Mouse (Mus musculus) thymus, adult 2 months (tissue): ENCODE data around the gene Clic5. TPM values are rescaled to one million over a fixed set of nuclear protein-coding genes. Genes with fewer than 3 reads are reported as not detected.
"Not testable (repeated sequence)": the region's sequence is repeated elsewhere in the genome, so short reads cannot be mapped to it uniquely, and the experiment has no call there.

Experiments used
- DNase-seq: peaks from one replicate; pipeline ENCODE4 v3.0.0; 2021
- H3K27ac ChIP-seq: fragments of 200-500 bp; 2 replicates; pipeline ENCODE4 v1.5.1; 2012; ENCODE audit warnings: low read length, control low read depth; ENCODE audit not compliant: control insufficient read depth, insufficient read depth
- H3K27me3 ChIP-seq: fragments of 200-500 bp; 2 replicates; pipeline ENCODE4 v1.6.1; 2012; ENCODE audit warnings: mild to moderate bottlenecking, low read length, moderate library complexity, mixed read lengths; ENCODE audit not compliant: control insufficient read depth, insufficient read depth
- H3K36me3 ChIP-seq: fragments of 200-500 bp; 2 replicates; pipeline ENCODE4 v1.6.1; 2012; ENCODE audit warnings: mild to moderate bottlenecking, low read length, moderate library complexity; ENCODE audit not compliant: control insufficient read depth, insufficient read depth
- H3K4me1 ChIP-seq: fragments of 200-500 bp; replicated peaks from 2 replicates; pipeline ENCODE4 v1.6.1; 2012; ENCODE audit warnings: low read length; ENCODE audit not compliant: control insufficient read depth, insufficient read depth
- H3K4me3 ChIP-seq: fragments of 200-500 bp; 2 replicates; pipeline ENCODE4 v1.5.1; 2012; ENCODE audit warnings: mild to moderate bottlenecking, low read length, control low read depth, moderate library complexity; ENCODE audit not compliant: control insufficient read depth, insufficient read depth
- CTCF ChIP-seq: fragments of 200-500 bp; IDR thresholded peaks from 2 replicates; pipeline ENCODE4 v1.5.1; 2012; ENCODE audit warnings: mild to moderate bottlenecking, control low read depth, low read length, moderate library complexity, borderline replicate concordance; ENCODE audit not compliant: control insufficient read depth, poor library complexity, insufficient read depth; ENCODE audit errors: extremely low read depth
- POLR2A ChIP-seq: fragments of 200-500 bp; IDR thresholded peaks from 2 replicates; pipeline ENCODE4 v1.6.1; 2012; ENCODE audit warnings: mild to moderate bottlenecking, low read length, control low read depth, moderate library complexity; ENCODE audit not compliant: control insufficient read depth, poor library complexity, insufficient read depth; ENCODE audit errors: extremely low read depth
- WGBS: fragments of 180-500 bp; shearing (Covaris S2); methylation state at CpG from one replicate; pipeline ENCODE4 v1.1.7; 2018; 5-methylcytosine and 5-hydroxymethylcytosine counted together
- polyA plus RNA-seq: library from polyadenylated mRNA; depleted of rRNA; stranded (reverse); fragments of >200 nt; gene quantifications from 2 replicates; pipeline ENCODE4 v1.2.3, GENCODE M21; 2012

The Clic5 gene
- polyA plus RNA-seq, 1 experiment = 7.7 TPM

DNA sequence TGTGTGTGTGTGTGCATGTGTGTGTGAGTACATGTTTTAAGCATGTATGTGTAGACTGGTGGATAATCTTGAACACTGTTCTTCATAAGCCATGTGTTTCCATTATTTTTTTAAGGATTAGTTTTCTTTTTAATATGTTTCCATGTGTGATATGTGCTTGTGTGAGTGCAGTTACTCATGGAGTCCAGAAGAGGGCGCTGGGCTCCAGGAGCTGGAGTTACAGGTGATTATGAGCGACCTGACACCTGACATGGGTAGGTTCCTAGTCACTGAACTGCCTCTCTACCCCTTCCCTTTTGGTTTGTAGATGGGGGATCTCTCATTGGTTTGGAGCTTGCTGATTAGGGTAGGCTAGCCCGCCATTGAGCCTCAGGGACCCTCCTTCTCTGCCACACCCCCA, 16.5 kb upstream of the Clic5 start:
- no peak overlapping the region for H3K27ac ChIP-seq
- no peaks in the 10 kb centered on the region for H3K36me3 ChIP-seq
- no peaks in the 10 kb centered on the region for H3K27me3 ChIP-seq
- WGBS = 65% methylated on average over 3 of the region's 3 CpGs
- DNase-seq = no peak
- TF ChIP-seq CTCF = no peak
- TF ChIP-seq POLR2A = no peak
- no peaks in the 10 kb centered on the region for H3K4me1 ChIP-seq
- H3K4me3 ChIP-seq = no peak overlapping the region

DNA sequence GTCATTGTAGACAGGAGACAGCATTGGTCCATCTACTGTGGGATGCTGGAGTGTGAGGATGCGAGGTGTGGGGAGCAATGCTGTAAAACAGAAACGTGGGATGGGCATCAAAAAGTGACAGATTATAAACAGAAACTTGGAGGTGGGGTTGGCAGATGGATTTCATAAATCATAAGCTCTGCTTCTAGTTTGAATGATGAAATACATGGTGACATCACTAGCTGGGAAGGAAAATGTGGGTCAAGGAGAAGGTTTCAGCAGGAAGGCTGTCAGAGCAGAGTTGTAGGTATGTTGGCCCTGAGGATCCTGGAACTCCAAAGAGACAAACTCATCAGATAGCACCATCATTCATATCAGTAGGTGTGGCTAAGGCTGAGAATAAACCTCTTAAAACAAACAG, 15.0 kb upstream of the Clic5 start:
- 91% methylated on average over 2 of the region's 2 CpGs for WGBS
- no peak for DNase-seq
- H3K4me1 ChIP-seq = no peaks in the 10 kb centered on the region

GRCm38 (mm10) chr17:44177291-44177690, 11.1 kb upstream of the Clic5 start:
- H3K4me3 ChIP-seq = no peak overlapping the region
- H3K4me1 ChIP-seq = no peaks in the 10 kb centered on the region
- H3K27me3 ChIP-seq = no peaks in the 10 kb centered on the region
- no peaks in the 10 kb centered on the region for H3K36me3 ChIP-seq
- H3K27ac ChIP-seq = no peak overlapping the region
- DNase-seq = no peak
- 96% methylated on average over 3 of the region's 3 CpGs for WGBS
- no peak for TF ChIP-seq POLR2A
- no peak for TF ChIP-seq CTCF

More for the DNA sequence above, 15.0 kb upstream of the Clic5 start:
- no peak overlapping the region for H3K4me3 ChIP-seq
- no peaks in the 10 kb centered on the region for H3K36me3 ChIP-seq
- H3K27ac ChIP-seq = no peak overlapping the region
- H3K27me3 ChIP-seq = no peaks in the 10 kb centered on the region
- TF ChIP-seq POLR2A (no peak), CTCF (no peak)

GRCm38 (mm10) chr17:44181346-44181745, 7.0 kb upstream of the Clic5 start:
- Histone ChIP-seq H3K4me3 (no peak overlapping the region), H3K27me3 (no peaks in the 10 kb centered on the region), H3K36me3 (no peaks in the 10 kb centered on the region), H3K4me1 (no peaks in the 10 kb centered on the region), H3K27ac (no peak overlapping the region)
- WGBS = 70% methylated on average over 8 of the region's 8 CpGs
- TF ChIP-seq CTCF (no peak), POLR2A (no peak)
- no peak for DNase-seq

- Histone ChIP-seq H3K4me3 (no peak overlapping the region), H3K27ac (no peak overlapping the region), H3K27me3 (no peaks in the 10 kb centered on the region), H3K4me1 (0 out of 2 replicates have a peak, but pooled peaks cover 8% of the 10 kb centered on the region), H3K36me3 (no peaks in the 10 kb centered on the region)
- WGBS = 88% methylated on average over 3 of the region's 3 CpGs
- TF ChIP-seq POLR2A = no peak
- TF ChIP-seq CTCF = no peak
- DNase-seq = no peak
These were observed 1.5 kb upstream of the Clic5 start for GRCm38 (mm10) chr17:44186871-44187270.

DNA sequence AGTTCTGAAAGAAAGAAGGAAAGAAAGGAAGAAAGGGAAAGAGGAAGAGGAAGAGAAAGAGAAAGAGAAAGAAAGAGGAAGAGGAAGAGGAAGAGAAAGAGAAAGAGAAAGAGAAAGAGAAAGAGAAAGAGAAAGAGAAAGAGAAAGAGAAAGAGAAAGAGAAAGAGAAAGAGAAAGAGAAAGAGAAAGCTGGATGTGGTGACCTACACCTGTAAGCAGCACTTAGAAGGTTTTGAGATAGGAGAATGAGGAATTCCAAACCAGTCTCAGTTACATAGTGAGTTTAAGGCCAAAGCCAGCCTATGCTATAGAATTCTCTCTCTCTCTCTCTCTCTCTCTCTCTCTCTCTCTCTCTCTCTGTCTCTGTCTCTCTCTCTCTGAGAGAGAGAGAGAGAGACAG, 847 bp upstream of the Clic5 start:
- not testable (repeated sequence) for DNase-seq, H3K27me3 ChIP-seq, H3K4me3 ChIP-seq, H3K27ac ChIP-seq, H3K4me1 ChIP-seq, H3K36me3 ChIP-seq

- H3K27me3 ChIP-seq = no peaks in the 10 kb centered on the region
- no peak for TF ChIP-seq POLR2A
- TF ChIP-seq CTCF = peak; percentile 2; the same call in 1 of the 2 replicates
- H3K4me1 ChIP-seq = 0 out of 2 replicates have a peak, but pooled peaks cover 8% of the 10 kb centered on the region
- peak; percentile 17 for DNase-seq
- H3K36me3 ChIP-seq = no peaks in the 10 kb centered on the region
- peak overlapping the region; percentile 45 for H3K4me3 ChIP-seq
- under 1% methylated on average over 24 of the region's 24 CpGs for WGBS
- no peak overlapping the region for H3K27ac ChIP-seq
These were observed 373 bp downstream of the Clic5 start for GRCm38 (mm10) chr17:44188769-44189145.

- no peak overlapping the region for H3K27ac ChIP-seq
- DNase-seq = no peak
- TF ChIP-seq POLR2A = no peak
- TF ChIP-seq CTCF = no peak
- 0 out of 2 replicates have a peak, but pooled peaks cover 8% of the 10 kb centered on the region for H3K4me1 ChIP-seq
- H3K4me3 ChIP-seq = no peak overlapping the region
- no peaks in the 10 kb centered on the region for H3K27me3 ChIP-seq
- WGBS = 42% methylated on average over 11 of the region's 11 CpGs
- H3K36me3 ChIP-seq = no peaks in the 10 kb centered on the region
These were observed 1.3 kb downstream of the Clic5 start for GRCm38 (mm10) chr17:44189696-44190095.
